Mouse (Mus musculus): Measurements from ENCODE around the gene Ndel1.
"Not testable (repeated sequence)": the region's sequence is repeated elsewhere in the genome, so short reads cannot be mapped to it uniquely, and the experiment has no call there.

The Ndel1 gene

GRCm38 (mm10) chr11:68851644-68852485 is 19.8 kb downstream of the Ndel1 start:
- in situ Hi-C loops (cut with MseI, MboI), result no loop called here

- in situ Hi-C loops (cut with MseI, MboI), result no loop called here
Observed at GRCm38 (mm10) chr11:68850862-68851261, 20.8 kb downstream of the Ndel1 start.

- in situ Hi-C loops (cut with MseI, MboI), result no loop called here
Observed at GRCm38 (mm10) chr11:68839606-68840005, 32.1 kb downstream of the Ndel1 start.

GRCm38 (mm10) chr11:68835034-68835433 is 36.6 kb downstream of the Ndel1 start:
- in situ Hi-C loops (cut with MseI, MboI), result no loop called here

GRCm38 (mm10) chr11:68833593-68833992 is 38.1 kb downstream of the Ndel1 start:
- in situ Hi-C loops (cut with MseI, MboI), result no loop called here

GRCm38 (mm10) chr11:68832793-68833192 is 38.9 kb downstream of the Ndel1 start:
- in situ Hi-C loops (cut with MseI, MboI), result no loop called here

- in situ Hi-C loops (cut with MseI, MboI), result not testable (repeated sequence)
Observed at GRCm38 (mm10) chr11:68831580-68831979, 40.1 kb downstream of the Ndel1 start.

- in situ Hi-C loops (cut with MseI, MboI), result no loop called here
Observed at GRCm38 (mm10) chr11:68826735-68827134, 44.9 kb downstream of the Ndel1 start.

GRCm38 (mm10) chr11:68822326-68822725 is 49.3 kb downstream of the Ndel1 start:
- in situ Hi-C loops (cut with MseI, MboI), result no loop called here

- in situ Hi-C loops (cut with MseI, MboI), result no loop called here
Observed at GRCm38 (mm10) chr11:68819226-68819805, 52.3 kb downstream of the Ndel1 start.

GRCm38 (mm10) chr11:68818416-68818815 is 53.2 kb downstream of the Ndel1 start:
- in situ Hi-C loops (cut with MseI, MboI), result no loop called here

GRCm38 (mm10) chr11:68811881-68812577 is 59.6 kb downstream of the Ndel1 start:
- in situ Hi-C loops (cut with MseI, MboI), result no loop called here

- in situ Hi-C loops (cut with MseI, MboI), result no loop called here
Observed at GRCm38 (mm10) chr11:68807787-68808186, 63.9 kb downstream of the Ndel1 start.

- in situ Hi-C loops (cut with MseI, MboI), result no loop called here
Observed at GRCm38 (mm10) chr11:68805148-68805547, 66.5 kb downstream of the Ndel1 start.

GRCm38 (mm10) chr11:68798258-68798657 is 73.4 kb downstream of the Ndel1 start:
- in situ Hi-C loops (cut with MseI, MboI), result no loop called here

GRCm38 (mm10) chr11:68791794-68792193 is 79.9 kb downstream of the Ndel1 start:
- in situ Hi-C loops (cut with MseI, MboI), result no loop called here

- in situ Hi-C loops (cut with MseI, MboI), result no loop called here
Observed at GRCm38 (mm10) chr11:68790720-68791119, 80.9 kb downstream of the Ndel1 start.

GRCm38 (mm10) chr11:68787222-68787621 is 84.4 kb downstream of the Ndel1 start:
- in situ Hi-C loops (cut with MseI, MboI), result no loop called here

- in situ Hi-C loops (cut with MseI, MboI), result no loop called here
Observed at GRCm38 (mm10) chr11:68785813-68786212, 85.8 kb downstream of the Ndel1 start.

GRCm38 (mm10) chr11:68782336-68782735 is 89.3 kb downstream of the Ndel1 start:
- in situ Hi-C loops (cut with MseI, MboI), result no loop called here

GRCm38 (mm10) chr11:68780466-68781114 is 91.1 kb downstream of the Ndel1 start:
- in situ Hi-C loops (cut with MseI, MboI), result no loop called here
